Mouse (Mus musculus) central nervous system, embryonic 11.5 days (tissue): Measurements from ENCODE around the gene Fh1. TPM values are rescaled to one million over a fixed set of nuclear protein-coding genes. Genes with fewer than 3 reads are reported as not detected.

ENCODE experiments used
- polyA plus RNA-seq: library from polyadenylated mRNA; depleted of rRNA; stranded (reverse); fragments of >200 nt; gene quantifications from 2 replicates; pipeline ENCODE4 v1.2.3, GENCODE M21; 2012; rRNA removed

Fh1 gene
- polyA plus RNA-seq = 53.4 and 111 TPM in 2 replicates

DNA sequence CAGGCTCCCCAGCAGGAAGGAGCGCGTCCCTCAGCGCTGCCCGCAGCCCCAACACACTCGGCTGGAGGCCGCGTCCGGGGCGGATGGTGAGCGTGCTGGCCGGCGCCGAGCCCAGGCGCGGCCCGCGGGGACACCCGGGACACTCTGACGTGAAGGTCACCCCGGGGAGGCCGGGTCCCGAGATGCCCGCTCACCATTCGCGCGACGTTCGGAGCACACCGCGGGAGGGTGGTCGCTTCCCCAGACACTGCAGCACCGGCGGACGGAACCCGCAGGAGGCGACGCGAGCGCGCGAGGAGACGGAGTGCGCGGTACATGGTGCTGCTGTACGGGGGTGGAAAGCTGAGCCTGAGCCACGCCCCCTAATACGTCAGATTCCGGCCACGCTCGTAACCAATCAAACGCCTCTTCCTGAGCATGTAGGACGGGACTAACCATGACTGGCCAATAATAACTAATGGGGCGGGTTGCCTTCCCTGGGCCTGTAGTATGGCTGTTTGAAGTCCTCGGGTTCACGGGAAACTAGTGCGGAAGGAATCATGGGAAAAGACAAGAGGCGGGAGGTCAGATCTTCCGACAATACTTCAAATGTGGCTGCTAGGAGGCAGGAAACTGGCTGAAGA lies at the start of gene Fh1:
Gene Fh1, minus strand, starts transcription at position 379 of the 623 bp plus-strand sequence.

DNA sequence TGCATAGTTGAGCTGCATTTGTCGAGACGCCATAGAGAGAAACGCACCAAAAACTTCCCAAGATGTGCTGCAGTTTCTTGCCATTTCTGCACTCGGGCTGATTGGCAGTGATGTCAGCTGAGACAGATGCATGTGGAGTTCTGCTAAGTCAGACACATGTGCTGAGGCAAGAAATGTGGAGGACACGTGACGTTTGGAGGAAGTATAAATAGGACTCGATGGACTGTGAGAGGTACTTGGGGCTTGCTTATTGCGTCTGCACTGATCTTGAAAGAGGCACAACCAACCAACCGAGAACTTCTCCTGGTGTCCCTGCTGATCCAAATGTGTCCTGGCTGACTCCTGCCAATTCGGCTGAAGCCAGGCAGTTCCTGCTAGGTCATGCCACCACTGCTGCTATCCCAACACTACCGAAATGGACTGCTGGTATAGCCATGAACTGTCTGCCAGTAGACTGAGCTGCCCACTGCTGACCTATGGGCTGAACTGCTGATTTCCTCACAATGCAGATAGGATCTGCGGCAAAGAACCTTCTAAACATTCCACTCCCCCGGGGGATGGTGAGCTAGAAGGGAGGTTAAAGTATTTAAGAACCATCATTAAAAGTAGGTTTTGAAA lies 5.5 kb downstream of the Fh1 start, which contains the start of gene Kmo:
Gene Kmo, plus strand, starts transcription at position 568 of the 618 bp plus-strand sequence.

Other genes with a start within 250 kb of the Fh1 start
- gene Rgs7, start 133.1 kb downstream of the Fh1 start, polyA plus RNA-seq = 3.1 and 4.8 TPM in 2 replicates
- gene Kmo, start 5.3 kb downstream of the Fh1 start, polyA plus RNA-seq = 0.14 and 0.26 TPM in 2 replicates
- gene Opn3, start 67.1 kb upstream of the Fh1 start, polyA plus RNA-seq = 5.1 and 5.9 TPM in 2 replicates
- gene Chml, start 67.3 kb upstream of the Fh1 start, polyA plus RNA-seq = 6.3 and 8.3 TPM in 2 replicates
- gene Wdr64, start 73.0 kb upstream of the Fh1 start, polyA plus RNA-seq = 0.05 and 0.06 TPM in 2 replicates